Mouse (Mus musculus): ENCODE measurements at regions not wholly inside any gene's neighbourhood (a gene's known extent, or its start where the extent isn't known, plus 50 kb on each side); places are given as distances from the start of the nearest gene placed in this dataset.

GRCm38 (mm10) chr4:142638733-142639339 lies 399.6 kb upstream of the Kazn start:
- DNase-seq (ENCODE audit: low spot score): no peak

- DNase-seq (ENCODE audit: low spot score): no peak
These were observed 398.9 kb upstream of the Kazn start for GRCm38 (mm10) chr4:142638057-142638456.

- DNase-seq (ENCODE audit: low spot score): no peak
These were observed 395.2 kb upstream of the Kazn start for GRCm38 (mm10) chr4:142634398-142634797.

- no peak for DNase-seq (ENCODE audit: low spot score)
These were observed 394.6 kb upstream of the Kazn start for GRCm38 (mm10) chr4:142633667-142634350.

GRCm38 (mm10) chr4:142626503-142627194 lies 387.4 kb upstream of the Kazn start:
- DNase-seq (ENCODE audit: low spot score): no peak

- DNase-seq (ENCODE audit: low spot score): no peak
These were observed 386.3 kb upstream of the Kazn start for GRCm38 (mm10) chr4:142625456-142625855.

- DNase-seq (ENCODE audit: low spot score): no peak
These were observed 383.1 kb upstream of the Kazn start for GRCm38 (mm10) chr4:142622151-142622861.

GRCm38 (mm10) chr4:142619396-142619795 lies 380.2 kb upstream of the Kazn start:
- no peak for DNase-seq (ENCODE audit: low spot score)

GRCm38 (mm10) chr4:142618770-142619169 lies 379.6 kb upstream of the Kazn start:
- no peak for DNase-seq (ENCODE audit: low spot score)

- DNase-seq (ENCODE audit: low spot score): no peak
These were observed 378.5 kb upstream of the Kazn start for GRCm38 (mm10) chr4:142617676-142618075.

GRCm38 (mm10) chr4:142616901-142617300 lies 377.7 kb upstream of the Kazn start:
- DNase-seq (ENCODE audit: low spot score): no peak

- DNase-seq (ENCODE audit: low spot score): no peak
These were observed 365.9 kb upstream of the Kazn start for GRCm38 (mm10) chr4:142605098-142605497.

- DNase-seq (ENCODE audit: low spot score): no peak
These were observed 358.0 kb upstream of the Kazn start for GRCm38 (mm10) chr4:142597214-142597613.

GRCm38 (mm10) chr4:142589084-142589741 lies 350.0 kb upstream of the Kazn start:
- no peak for DNase-seq (ENCODE audit: low spot score)

GRCm38 (mm10) chr4:142588418-142589083 lies 349.4 kb upstream of the Kazn start:
- no peak for DNase-seq (ENCODE audit: low spot score)

GRCm38 (mm10) chr4:142587345-142588035 lies 348.3 kb upstream of the Kazn start:
- no peak for DNase-seq (ENCODE audit: low spot score)

- no peak for DNase-seq (ENCODE audit: low spot score)
These were observed 339.3 kb upstream of the Kazn start for GRCm38 (mm10) chr4:142578536-142578935.

- DNase-seq (ENCODE audit: low spot score): no peak
These were observed 338.3 kb upstream of the Kazn start for GRCm38 (mm10) chr4:142577519-142577918.

GRCm38 (mm10) chr4:142574528-142574927 lies 335.3 kb upstream of the Kazn start:
- no peak for DNase-seq (ENCODE audit: low spot score)

GRCm38 (mm10) chr4:142570712-142571111 lies 331.5 kb upstream of the Kazn start:
- DNase-seq (ENCODE audit: low spot score): no peak

- no peak for DNase-seq (ENCODE audit: low spot score)
These were observed 329.4 kb upstream of the Kazn start for GRCm38 (mm10) chr4:142568556-142568955.
